Mouse (Mus musculus) spleen, postnatal 10 days (tissue): ENCODE results near the gene Hnf1a.
A peak's percentile ranks its signal among the peaks of the same experiment; 100 is the strongest.

Experiments used
- DNase-seq, 2 experiments: peaks; one replicate each; pipeline ENCODE4 v3.0.0; 2021 to 2022; ENCODE audit warnings: low spot score in 2 of 2

Hnf1a gene

DNA sequence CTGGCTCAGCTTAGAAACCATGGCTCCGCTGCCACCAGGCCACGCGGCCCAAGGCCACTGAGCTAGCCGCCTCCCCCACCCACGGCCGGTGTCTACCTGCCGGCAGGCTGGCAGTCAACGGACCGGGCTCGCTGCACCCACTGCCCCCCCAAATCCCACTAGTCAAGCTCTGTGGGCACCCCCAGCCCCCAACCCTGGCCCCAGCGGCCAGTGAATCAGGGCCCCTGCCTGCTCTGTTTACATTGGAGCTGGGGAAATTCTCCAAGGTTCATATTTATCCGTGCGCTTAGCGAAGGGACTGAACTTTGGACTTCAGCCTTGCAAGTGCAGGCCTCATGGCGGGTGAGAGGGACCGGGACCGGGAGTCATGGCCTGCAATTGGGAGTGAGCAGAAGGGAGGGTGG, at the start of gene Hnf1a:
Gene Hnf1a, minus strand, starts transcription at position 271 of the 404 bp plus-strand sequence.
- no peak for DNase-seq

DNA sequence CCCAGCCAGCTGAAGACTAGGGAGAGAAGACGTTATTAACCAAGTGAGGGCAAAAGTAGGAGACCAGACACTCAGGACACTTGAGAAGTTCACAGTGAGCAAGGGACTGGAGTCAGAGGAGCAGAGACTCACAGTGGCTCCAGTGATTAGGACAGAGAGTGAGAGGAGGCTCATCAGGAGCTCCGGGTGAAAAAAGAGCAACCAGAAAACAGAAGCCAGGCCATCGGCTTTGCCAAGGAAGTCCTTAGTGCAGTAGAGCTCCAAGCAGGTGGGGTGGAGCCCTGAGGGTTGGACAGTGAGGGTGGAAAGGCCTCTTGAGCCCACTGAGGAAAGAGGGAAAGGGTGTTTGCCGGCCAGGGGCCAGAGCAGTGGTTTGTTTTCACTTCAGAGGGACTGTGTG, 47.9 kb upstream of the Hnf1a start:
- peak in 1 of 2 experiments; percentile 43 for DNase-seq

DNA sequence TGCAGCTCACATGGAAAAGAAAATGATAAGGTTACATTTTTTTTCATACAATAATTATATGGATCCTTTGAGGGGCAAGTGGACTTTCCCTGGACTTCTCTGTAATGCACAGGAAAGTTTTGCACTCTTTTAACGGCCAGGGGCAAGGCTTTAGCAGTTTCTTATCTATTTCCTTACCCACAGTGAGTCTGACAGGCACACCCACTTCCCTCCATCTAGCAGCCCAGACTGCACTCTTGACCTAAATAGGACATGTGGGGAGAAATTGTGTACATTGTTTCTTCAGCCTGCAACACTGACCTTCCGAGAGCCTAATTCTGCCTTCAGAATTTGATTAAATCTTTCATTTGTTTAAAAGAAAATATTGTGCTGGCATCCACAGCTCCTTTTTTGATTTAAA, 47.4 kb upstream of the Hnf1a start:
- DNase-seq, result peak in 1 of 2 experiments; percentile 35

DNA sequence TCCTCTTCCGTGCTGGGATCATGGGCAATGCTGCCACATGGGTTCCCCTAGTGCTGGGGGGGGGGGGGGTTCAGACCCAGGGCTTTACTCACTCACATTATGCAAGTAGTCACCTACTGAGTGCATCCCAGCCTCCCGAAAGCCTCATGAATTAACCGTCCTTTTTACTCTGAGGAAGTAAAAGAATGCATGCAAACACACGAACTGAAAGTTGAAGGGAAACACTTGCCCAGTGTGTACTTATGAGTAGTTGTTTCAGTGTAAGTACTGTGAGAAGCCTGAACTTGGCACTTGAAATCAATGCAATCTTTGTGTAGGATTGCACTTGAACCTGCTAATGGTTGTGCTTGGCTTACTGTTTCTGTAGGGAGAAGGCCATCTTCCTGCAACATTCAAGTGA, 44.2 kb upstream of the Hnf1a start:
- no peak for DNase-seq

GRCm38 (mm10) chr5:115014570-115014969, 43.7 kb upstream of the Hnf1a start:
- no peak for DNase-seq

- DNase-seq, result no peak
These were observed 42.5 kb upstream of the Hnf1a start for GRCm38 (mm10) chr5:115013436-115013835.

GRCm38 (mm10) chr5:115011519-115012261, 40.8 kb upstream of the Hnf1a start:
- DNase-seq, result peak; percentile 71 to 77

DNA sequence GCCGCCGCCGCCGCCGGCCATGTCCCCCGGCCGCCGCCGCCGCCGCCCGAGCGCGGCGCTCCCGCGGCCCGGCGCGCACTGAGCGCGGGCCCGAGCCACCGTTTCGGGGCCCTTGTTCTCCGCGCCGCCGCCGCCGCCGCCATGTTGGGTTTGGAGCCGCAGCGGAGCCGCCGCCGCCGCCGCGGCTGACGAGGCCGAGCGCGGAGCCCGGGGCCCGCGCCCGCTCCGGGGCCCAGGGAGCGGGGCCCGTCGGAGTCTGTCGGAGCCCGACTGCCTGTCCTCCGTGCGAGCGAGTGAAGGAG, 40.3 kb upstream of the Hnf1a start:
- DNase-seq, result no peak

- DNase-seq, result peak; percentile 98
These were observed 39.8 kb upstream of the Hnf1a start, which contains the start of gene Sppl3 for GRCm38 (mm10) chr5:115010577-115011216. Gene Sppl3, plus strand, starts transcription at chr5:115011137.

DNA sequence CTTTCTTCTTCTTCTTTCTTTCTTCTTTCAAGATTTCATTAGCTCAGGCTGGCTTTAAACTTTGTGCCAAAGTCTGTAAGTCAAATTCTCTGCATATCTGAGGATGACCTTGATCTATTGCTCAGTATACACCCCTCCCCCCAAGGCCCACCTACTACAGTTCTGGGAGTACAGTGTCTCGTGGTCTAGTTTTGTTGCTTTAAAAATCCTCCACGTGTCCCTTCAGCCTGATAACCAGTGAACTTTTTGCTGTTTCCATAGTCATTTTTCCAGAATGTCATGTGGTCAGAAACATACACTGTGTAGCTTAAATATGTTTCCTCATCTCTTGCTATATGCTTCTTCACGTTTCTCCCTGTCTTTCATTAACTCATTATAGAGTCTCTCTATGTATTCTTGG, 39.1 kb upstream of the Hnf1a start:
- no peak for DNase-seq

DNA sequence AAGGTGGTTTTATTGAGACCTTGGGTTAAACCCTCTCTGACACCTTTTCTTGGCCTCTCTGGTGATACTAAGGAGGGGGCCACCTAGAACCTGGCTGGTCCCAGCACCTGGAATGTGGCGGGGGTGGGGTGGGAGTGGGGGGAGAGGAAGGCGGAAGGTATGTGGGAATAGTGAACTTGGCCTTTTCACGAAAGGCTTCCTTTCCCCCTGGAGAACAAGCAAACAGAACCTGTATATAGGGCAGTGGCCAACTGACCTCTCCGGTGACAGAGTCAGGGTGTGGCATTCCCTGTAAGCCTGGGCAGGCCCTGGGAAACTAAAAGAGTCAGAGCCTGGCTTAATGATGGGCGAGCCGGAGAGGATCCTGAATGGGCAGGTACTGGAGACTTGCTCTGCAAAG, 38.2 kb upstream of the Hnf1a start:
- no peak for DNase-seq

DNA sequence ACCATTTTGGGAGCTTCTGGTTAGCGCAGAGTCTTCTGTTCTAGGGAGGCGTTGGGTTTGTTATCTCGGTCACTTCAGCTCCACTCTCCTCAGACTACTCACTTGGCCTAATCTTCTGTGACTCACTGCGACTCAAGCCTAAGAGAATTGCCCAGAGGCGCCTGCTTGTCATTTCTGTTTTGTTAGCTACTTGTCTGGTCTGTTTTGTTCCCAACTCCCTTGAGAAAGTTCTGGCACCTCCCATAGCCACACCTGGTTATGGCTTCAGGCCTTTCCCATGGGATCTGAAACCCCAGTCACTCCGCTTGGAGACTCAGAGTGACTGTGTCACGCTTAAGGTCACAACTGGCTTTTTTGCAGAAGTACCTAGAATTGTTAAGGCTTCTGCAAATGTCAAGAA, 37.4 kb upstream of the Hnf1a start:
- no peak for DNase-seq

DNA sequence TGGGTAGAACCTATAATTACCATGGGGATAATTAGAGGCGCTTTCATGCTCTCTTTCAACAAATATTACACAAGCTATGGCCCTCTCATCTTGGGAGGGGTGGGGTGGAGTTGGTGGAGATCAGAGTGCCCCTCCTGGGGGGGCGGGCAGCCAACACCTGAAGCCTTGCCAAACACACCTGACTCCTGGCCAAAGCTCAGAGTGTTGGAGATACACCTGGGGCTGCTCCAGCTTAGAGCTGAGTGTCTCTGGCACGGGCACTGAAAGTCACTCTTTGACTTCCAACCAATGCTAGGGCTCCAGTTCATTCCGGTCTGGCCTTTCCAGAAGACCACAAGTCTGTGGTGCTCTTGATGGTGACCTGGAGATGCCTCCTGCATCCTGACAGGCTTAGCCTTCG, 36.9 kb upstream of the Hnf1a start:
- DNase-seq, result no peak

DNA sequence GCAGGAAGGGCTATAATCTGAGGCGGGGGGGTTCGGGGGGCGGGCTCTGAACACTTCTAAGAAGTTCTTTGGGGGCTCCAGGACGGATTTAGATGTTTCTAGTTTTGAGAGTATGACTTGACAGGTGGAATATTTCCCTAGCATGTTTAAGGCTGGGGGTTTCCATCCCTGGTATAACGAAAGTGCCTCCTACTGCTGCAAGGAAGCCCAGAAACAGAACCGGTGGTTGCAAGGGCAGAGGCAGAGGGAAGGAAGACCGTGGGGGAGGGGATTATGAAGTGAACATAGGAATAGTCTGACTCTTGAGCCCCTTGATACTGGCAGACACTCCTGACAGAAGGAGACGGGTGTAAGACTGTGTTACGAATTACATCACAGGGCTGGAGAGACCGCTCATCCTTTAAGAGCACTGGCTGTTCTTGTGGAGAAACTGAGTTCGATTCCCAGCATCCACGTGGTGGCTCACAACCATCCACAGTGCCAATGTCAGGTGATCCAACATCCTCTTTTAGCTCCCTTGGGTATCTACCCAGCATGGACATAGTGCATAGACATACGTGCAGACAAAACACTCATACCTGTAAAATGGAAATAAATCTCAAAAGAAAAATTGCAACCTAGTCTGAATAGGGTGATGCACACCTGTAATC, 32.5 kb upstream of the Hnf1a start:
- no peak for DNase-seq

DNA sequence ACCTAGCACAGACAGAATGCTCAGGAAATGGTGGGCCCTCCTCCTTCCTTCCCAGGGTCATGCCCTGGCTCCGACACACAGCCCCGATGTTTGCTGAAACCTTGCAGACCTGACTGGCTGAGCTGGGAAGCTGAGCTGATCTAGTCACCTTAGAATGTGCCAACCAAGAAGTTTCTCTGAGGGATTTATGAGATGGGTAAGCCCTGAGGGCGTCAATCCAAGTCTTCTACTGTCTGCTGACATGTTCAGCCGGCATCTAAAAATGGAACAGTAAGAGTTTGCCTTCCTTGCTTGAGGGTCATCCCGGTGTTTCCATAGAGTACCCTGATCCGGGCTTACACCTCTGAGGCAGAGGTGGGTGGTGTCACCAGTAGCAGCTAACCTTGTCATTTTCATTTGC, 31.9 kb upstream of the Hnf1a start:
- DNase-seq, result no peak

GRCm38 (mm10) chr5:115001464-115001863, 30.6 kb upstream of the Hnf1a start:
- no peak for DNase-seq

GRCm38 (mm10) chr5:115000503-115000902, 29.6 kb upstream of the Hnf1a start:
- no peak for DNase-seq

GRCm38 (mm10) chr5:114997327-114997726, 26.4 kb upstream of the Hnf1a start:
- DNase-seq, result no peak

GRCm38 (mm10) chr5:114996447-114996846, 25.6 kb upstream of the Hnf1a start:
- DNase-seq, result no peak

DNA sequence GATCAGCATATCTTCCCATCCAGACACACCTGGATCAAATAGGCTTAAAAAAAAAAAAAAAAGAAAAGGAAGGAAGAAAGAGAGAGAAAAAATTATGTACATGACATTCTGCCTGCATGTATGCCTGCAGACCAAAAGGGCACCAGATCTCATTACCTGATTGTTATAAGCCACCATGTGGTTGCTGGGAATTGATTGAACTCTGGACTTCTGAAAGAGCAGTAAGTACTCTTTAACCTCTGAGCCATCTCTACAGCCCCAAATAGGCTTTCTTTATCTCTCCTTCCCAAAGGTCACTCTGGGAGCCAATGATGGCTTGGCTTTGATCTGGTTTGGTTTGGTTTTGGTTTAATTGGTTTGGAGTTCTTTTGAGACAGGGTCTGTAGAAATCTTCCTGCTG, 14.2 kb upstream of the Hnf1a start:
- DNase-seq, result no peak

- no peak for DNase-seq
These were observed 11.1 kb upstream of the Hnf1a start for GRCm38 (mm10) chr5:114982001-114982400.

DNA sequence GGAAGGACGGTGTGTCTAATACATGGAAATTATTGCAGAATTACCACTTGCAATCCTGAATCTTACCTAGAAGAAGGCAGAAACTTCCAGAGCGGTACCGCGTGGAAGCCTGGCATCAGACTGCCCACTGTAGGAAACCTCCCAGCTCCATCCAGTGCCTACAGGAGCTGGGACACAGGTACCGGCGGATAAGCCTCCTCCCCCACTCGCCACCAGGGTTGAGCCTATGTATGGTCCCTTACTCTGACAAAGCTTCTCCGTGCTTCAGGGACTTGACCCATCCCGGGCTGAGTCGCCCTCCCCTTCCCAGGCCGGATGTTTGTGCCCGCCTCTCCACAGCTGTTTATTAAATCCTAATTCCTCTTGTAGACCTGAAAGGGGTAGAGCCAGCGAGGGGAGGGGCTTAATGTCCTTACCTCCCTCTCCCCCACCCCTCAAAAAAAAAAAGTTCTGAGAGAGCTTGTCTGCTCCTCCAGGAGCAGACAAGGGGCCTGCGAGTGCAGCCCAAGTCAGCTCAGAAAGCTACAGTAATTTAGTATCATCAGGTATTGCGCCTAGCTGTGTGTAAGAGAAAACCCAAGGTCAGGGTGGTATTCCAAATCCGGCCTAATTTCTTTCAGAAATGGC, 9.3 kb upstream of the Hnf1a start:
- peak in 1 of 2 experiments; percentile 42 for DNase-seq
